24 mouse cellular contexts compared by ENCODE assay signal in genomic region chr11:46307768-46308167, GRCm38 (mm10). TPM values are rescaled to one million over a fixed set of nuclear protein-coding genes. Genes with fewer than 3 reads are reported as not detected.
DNase-seq lines count a peak whose midpoint lies in the region; ATAC-seq and TF ChIP-seq lines count a peak whose summit lies in the region.
"Had no signal": no experiment of that assay in that cellular context is flagged by ENCODE, and none has a peak within 500 bp of the region (broad histone marks: within the 10 kb centered on the region; RNA-seq: fewer than 3 reads in every experiment).

No protein-coding gene starts in this region.

- H3K27ac ChIP-seq in spleen, adult 2 months (ENCODE audit: insufficient read depth, low read length) = peak overlapping the region; percentile 94
- H3K27ac ChIP-seq in forebrain, embryonic 12.5 days = no peak overlapping the region
- no peak overlapping the region for H3K27ac ChIP-seq in embryonic facial prominence, embryonic 10.5 days (replicated peaks)
- H3K27ac ChIP-seq: forebrain, embryonic 15.5 days; kidney, embryonic 15.5 days; midbrain, embryonic 15.5 days had no signal

- DNase-seq in spleen, adult 2 months (ENCODE audit: low read depth in 1 of 2, low spot score in 2 of 2) = no peak
- DNase-seq in spleen, postnatal 10 days (ENCODE audit: low spot score in 2 of 2) = no peak
- DNase-seq in splenic B cell, adult 2 months (ENCODE audit: low read depth, low spot score) = peak; percentile 54
- no peak for DNase-seq in frontal cortex, postnatal 25 days (ENCODE audit: low spot score in 2 of 2)
- DNase-seq in embryonic facial prominence, embryonic 10.5 days (ENCODE audit: low spot score) = no peak
- DNase-seq: cerebellum, adult 11 months; cerebellum, postnatal 36 days; embryo, embryonic 11 days; gastrocnemius, postnatal 25 days; heart, adult 18-20 months; heart, postnatal 10 days; liver, postnatal 0 days; right cerebral cortex, adult 18-20 months; right cerebral cortex, postnatal 4 days had no signal

- H3K4me2 ChIP-seq in forebrain, embryonic 12.5 days = no peak overlapping the region
- H3K4me2 ChIP-seq: forebrain, embryonic 15.5 days; heart, embryonic 12.5 days; kidney, embryonic 15.5 days; midbrain, embryonic 15.5 days had no signal

- no peak overlapping the region for H3K9ac ChIP-seq in forebrain, embryonic 12.5 days
- H3K9ac ChIP-seq: forebrain, embryonic 15.5 days; heart, embryonic 12.5 days; kidney, embryonic 15.5 days; liver, postnatal 0 days; midbrain, embryonic 15.5 days had no signal

- peaks cover 51% of the 10 kb centered on the region; the same call in 1 of the 2 replicates for H3K4me1 ChIP-seq in spleen, adult 2 months (ENCODE audit: control insufficient read depth, insufficient read depth, insufficient read length)
- peaks cover 42% of the 10 kb centered on the region for H3K4me1 ChIP-seq in forebrain, embryonic 12.5 days
- H3K4me1 ChIP-seq in embryonic facial prominence, embryonic 10.5 days = peaks cover 45% of the 10 kb centered on the region

- no peak for TF ChIP-seq CTCF in spleen, adult 2 months (IDR thresholded peaks at IDR 0.05; ENCODE audit: extremely low read depth, insufficient read depth, insufficient read length, insufficient replicate concordance)

- TF ChIP-seq POLR2A in spleen, adult 2 months (IDR thresholded peaks at IDR 0.05; ENCODE audit: low read depth, low read length) = no peak

- WGBS in spleen, adult 2 months = 37% methylated on average over 7 of the region's 7 CpGs
- WGBS in forebrain, embryonic 12.5 days = 96% methylated on average over 7 of the region's 7 CpGs
- 91% methylated on average over 7 of the region's 7 CpGs for WGBS in embryonic facial prominence, embryonic 10.5 days

- no peak overlapping the region; the same call in 1 of the 2 replicates for H3K4me3 ChIP-seq in spleen, adult 2 months (ENCODE audit: extremely low read depth, insufficient read depth, insufficient read length)
- no peak overlapping the region for H3K4me3 ChIP-seq in forebrain, embryonic 12.5 days (replicated peaks)
- H3K4me3 ChIP-seq in embryonic facial prominence, embryonic 10.5 days = no peak overlapping the region
- H3K4me3 ChIP-seq: forebrain, embryonic 15.5 days; heart, embryonic 12.5 days; hindbrain, embryonic 10.5 days; kidney, embryonic 15.5 days; midbrain, embryonic 15.5 days had no signal

- no peaks in the 10 kb centered on the region for H3K9me3 ChIP-seq in forebrain, embryonic 12.5 days
- H3K9me3 ChIP-seq in embryonic facial prominence, embryonic 10.5 days = no peaks in the 10 kb centered on the region
- H3K9me3 ChIP-seq: forebrain, embryonic 15.5 days; heart, embryonic 12.5 days; hindbrain, embryonic 10.5 days; kidney, embryonic 15.5 days; midbrain, embryonic 15.5 days had no signal

- H3K27me3 ChIP-seq in spleen, adult 2 months (ENCODE audit: control insufficient read depth, insufficient read depth, low read length) = no peaks in the 10 kb centered on the region
- H3K27me3 ChIP-seq in splenic B cell, adult 2 months (ENCODE audit: control insufficient read depth, insufficient read depth, low read length, poor library complexity, severe bottlenecking) = no peaks in the 10 kb centered on the region
- H3K27me3 ChIP-seq in forebrain, embryonic 12.5 days = no peaks in the 10 kb centered on the region
- H3K27me3 ChIP-seq in embryonic facial prominence, embryonic 10.5 days (replicated peaks; ENCODE audit: low read depth, poor library complexity, severe bottlenecking) = peaks cover 24% of the 10 kb centered on the region
- H3K27me3 ChIP-seq: forebrain, embryonic 15.5 days; midbrain, embryonic 15.5 days had no signal

- peak; percentile 54 for ATAC-seq in activated CD4-positive, CD25-positive, alpha-beta regulatory T cell, adult 4 months
- no peak for ATAC-seq in forebrain, embryonic 12.5 days (ENCODE audit: low FRiP score)
- ATAC-seq: forebrain, embryonic 15.5 days; hindbrain, embryonic 16.5 days; intestine, postnatal 0 days; liver, postnatal 0 days; lung, postnatal 0 days; midbrain, embryonic 15.5 days had no signal

- no peaks in the 10 kb centered on the region for H3K36me3 ChIP-seq in spleen, adult 2 months (ENCODE audit: control insufficient read depth, insufficient read depth, low read length)
- H3K36me3 ChIP-seq in splenic B cell, adult 2 months (ENCODE audit: control insufficient read depth, insufficient read depth, low read length, poor library complexity, severe bottlenecking) = no peaks in the 10 kb centered on the region
- no peaks in the 10 kb centered on the region; the same call in 1 of the 2 replicates for H3K36me3 ChIP-seq in forebrain, embryonic 12.5 days (replicated peaks)
- no peaks in the 10 kb centered on the region for H3K36me3 ChIP-seq in embryonic facial prominence, embryonic 10.5 days (replicated peaks)
- H3K36me3 ChIP-seq: forebrain, embryonic 15.5 days; heart, embryonic 12.5 days; hindbrain, embryonic 10.5 days; kidney, embryonic 15.5 days; midbrain, embryonic 15.5 days had no signal

RNA-seq across cellular contexts. Expression of gene Cyfip2, which starts 4.9 kb away (rescaled TPM):
- polyA plus RNA-seq in spleen, adult 2 months (2012; rRNA removed) = 41.4 and 43.1 TPM in 2 replicates
- polyA plus RNA-seq in activated CD4-positive, CD25-positive, alpha-beta regulatory T cell, adult 4 months (2017; shearing (Covaris generic)) = 10 to 100 TPM; 66.7 to 74.4 TPM
- polyA plus RNA-seq in forebrain, embryonic 12.5 days (2016; fragmentation: Nextera tagmentation; extraction: Ambion mirVana) = 55.7 and 64.2 TPM in 2 replicates
- polyA plus RNA-seq in embryonic facial prominence, embryonic 10.5 days (2016; fragmentation: Nextera tagmentation; extraction: Ambion mirVana) = 17.4 and 18.3 TPM in 2 replicates
